Mouse (Mus musculus): Measurements from ENCODE around the gene Emid1. TPM values are rescaled to one million over a fixed set of nuclear protein-coding genes. Genes with fewer than 3 reads are reported as not detected.
"Not testable (repeated sequence)": the region's sequence is repeated elsewhere in the genome, so short reads cannot be mapped to it uniquely, and the experiment has no call there.

Gene Emid1
- polyA plus RNA-seq, 2 experiments from 2014 or later = 0.22 TPM; not detected in 1

DNA sequence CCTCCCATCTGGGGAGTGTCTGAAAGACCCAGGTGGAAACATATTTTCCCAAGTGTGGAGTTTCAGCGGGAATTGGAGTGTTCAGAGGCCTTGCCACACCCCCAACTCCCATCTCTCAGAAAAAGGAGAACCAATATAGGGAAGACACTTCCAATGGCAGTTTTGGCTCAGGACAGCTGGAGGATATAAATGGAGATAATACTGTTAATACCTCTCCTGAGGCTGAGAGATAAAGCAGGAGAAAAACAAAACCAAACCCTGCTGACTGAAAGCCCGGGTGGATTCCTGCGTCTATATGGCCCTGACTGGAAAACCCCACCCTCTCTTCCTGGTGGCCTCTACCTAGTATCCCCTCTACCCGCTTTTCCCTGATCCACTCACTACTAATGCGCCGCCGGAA is 49.7 kb downstream of the Emid1 start:
- ATAC-seq = no peak

DNA sequence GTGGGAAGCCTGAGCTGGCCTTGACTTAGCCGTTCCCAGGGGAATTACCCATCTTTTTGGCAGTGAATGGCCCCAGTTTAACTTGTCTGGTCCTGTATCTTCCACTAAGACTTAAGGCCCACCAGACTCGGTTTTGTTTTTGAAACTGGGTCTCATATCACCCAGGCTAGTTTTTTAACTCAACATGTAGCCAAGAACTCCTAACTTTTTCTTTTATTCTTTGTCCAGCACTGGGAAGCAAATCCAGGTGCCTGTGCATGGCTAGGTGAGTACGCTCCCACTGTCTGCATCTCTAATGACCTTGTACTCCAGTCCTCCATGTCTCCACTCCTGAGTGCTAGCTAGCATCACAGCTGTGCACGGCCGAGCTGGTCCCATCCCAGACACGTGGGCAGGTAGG is 50.4 kb downstream of the Emid1 start:
- no peak for ATAC-seq

DNA sequence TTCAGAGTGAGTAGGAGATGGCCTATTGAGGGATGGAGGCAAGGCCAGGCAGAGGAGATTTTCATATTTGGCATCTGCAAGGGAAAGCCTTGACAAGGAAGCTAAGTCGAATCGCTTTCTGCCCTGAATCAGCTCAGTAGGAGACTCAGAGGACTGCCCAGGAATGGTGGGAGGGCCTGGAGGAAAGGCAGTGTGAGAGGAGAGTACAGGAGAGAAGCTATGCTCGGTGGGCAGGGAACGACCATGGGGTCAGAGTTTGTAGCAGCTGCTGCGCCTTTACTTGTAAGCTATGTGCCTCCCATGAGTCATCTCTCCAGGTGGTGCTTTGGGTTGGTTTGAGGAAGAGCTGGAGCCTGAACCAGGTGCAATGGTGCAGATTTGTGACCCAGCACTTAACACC is 51.3 kb downstream of the Emid1 start:
- ATAC-seq = no peak

DNA sequence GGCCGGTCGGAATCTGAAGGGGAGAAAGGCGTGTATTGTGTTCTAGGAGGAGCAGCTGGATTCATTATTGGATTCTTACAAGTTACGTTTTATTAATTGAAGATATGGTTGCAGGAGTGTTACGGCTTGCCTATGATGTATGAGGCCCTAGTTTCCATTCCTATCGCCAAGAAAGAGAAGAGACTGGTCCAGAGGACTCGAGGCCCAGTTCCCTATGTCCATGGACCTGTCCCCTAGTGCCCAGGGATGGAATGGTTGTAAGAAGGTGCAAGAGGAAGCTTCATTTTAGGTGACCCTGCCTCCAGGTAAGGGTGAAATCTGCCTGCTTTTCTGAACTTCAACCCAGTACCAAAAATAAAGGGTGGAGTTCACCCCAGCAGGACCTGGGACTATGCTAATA is 51.8 kb downstream of the Emid1 start:
- no peak for ATAC-seq

DNA sequence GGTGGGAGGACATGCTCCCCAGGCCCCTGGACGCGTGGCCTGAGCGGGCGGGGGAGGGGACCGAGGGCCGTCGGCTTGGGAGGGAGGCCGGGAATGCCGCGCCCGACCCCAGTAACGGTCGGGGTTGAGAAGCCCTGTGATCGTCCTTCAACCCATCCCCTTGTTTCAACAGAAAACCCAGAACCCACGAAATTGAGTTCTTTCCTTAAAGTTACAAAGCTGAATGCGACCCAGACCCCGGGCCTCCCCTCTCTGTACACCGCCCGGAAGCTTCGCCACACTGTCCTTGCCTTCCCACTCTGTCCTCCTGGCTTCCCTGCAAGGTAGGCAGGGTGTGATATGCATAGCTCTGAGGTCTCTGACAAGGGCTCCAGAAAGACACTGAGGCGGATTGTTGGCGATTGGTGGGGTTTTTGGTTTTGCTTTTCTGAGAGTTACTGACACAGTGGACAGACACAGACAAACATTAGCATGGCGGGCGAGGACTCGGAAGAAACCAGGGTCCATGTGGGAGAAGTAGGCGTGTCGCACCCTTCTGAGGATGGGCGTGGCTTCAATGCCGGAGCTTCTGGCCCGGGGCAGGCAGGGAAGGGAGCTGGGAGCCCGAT is 52.4 kb downstream of the Emid1 start:
- peak; percentile 37 for ATAC-seq

DNA sequence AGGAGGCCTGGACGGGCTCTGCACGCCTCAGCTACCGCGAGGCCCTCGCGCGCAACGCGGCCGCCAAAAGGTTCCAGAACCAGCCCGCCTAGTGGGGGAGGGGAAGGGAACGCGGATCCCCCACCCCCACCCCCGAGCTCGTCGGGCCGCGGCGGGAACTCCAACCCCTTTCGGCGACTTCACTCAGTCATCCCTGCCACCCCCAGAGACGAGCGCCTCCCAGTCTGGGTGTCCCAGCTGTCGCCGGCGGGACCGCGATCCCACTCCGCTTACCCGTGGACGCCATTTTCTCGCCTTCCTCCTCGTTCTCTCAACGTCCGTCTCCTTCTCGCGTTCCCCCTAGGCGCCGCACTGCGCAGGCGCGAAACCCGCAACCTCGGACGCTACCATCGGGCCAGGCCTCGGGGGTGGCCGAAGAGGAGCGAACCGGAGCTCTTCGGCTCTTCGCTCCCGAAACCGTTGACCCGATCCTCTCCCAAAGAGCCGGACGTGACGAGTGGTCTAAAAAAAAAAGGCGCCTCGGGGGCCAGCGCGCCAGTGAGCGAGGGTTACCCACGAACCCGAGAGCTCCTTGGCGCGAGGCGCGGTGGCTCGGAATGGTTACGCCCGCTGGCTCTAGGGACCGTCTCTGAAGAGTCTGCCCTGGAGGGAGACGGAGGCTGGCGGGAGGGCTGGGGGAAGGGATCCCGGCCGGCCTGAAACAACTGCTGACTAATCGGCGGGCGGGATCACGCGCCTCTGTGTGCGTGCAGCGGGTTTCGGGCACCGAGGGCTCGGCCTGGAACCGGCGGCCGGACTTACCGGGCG is 53.1 kb downstream of the Emid1 start, which contains the start of the genes Rhbdd3 and Ewsr1:
Rhbdd3 (plus strand) TSS at position 191 of the 807 bp plus-strand sequence.
Ewsr1 (minus strand) TSS at position 531 of the 807 bp plus-strand sequence.
- ATAC-seq = peak; percentile 84

DNA sequence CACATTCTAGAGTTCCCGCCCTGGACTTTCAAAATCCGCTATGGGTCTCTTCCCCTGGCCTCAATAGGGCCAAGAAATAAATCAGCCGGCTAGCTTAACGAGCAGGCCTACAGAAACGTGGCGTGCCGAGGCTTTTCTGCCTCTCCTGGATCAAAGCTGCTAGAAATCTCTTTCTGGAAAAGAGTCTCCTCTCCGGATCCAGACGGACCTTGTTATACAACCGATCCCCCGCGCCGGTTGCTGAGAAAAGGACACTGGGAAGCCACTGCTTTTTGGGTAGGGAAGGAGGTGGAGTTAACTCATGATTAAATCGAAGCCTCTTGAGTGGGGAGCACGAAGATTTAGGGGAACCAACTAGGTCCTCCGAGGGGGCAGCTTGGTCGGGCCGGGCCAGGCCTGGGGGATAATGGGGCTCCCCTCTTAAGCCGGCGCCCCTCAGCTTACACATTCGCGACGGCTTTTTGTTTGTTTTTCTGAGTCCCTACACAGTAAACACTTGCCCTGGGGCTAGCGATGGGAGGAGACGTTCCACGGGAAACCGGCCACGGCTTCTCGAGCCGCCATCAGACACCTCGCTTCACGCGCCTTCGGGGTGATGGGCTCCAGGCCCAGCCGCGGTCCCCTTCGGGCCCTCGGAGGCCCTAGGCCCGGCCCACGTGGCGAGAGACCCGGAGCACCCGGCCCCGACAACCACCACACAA is 53.9 kb downstream of the Emid1 start:
- no peak for ATAC-seq

DNA sequence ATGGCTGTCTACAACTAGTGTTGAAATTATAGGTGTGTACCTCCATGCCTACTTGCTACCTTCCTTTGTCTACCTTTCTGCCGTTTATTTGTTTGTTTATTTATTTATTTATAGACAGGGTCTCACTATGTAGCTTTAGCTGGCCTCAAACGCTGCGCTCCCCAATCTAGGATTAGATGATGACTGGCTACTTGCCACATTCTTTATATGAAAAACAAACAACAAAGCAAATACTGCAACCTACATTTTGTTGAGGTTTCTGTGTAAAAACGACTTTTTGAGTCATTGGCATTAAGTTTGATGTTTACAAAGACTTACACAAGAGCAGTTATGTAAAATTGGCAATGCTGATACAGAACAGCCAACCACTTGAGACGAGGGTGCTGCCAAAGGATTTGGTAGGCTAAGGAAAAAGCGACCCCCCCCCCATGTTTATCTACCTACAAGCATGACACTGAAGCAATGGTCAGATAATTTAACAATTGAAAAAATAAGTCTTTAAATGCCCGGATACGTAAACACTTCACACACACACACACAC is 55.5 kb downstream of the Emid1 start:
- ATAC-seq = no peak

DNA sequence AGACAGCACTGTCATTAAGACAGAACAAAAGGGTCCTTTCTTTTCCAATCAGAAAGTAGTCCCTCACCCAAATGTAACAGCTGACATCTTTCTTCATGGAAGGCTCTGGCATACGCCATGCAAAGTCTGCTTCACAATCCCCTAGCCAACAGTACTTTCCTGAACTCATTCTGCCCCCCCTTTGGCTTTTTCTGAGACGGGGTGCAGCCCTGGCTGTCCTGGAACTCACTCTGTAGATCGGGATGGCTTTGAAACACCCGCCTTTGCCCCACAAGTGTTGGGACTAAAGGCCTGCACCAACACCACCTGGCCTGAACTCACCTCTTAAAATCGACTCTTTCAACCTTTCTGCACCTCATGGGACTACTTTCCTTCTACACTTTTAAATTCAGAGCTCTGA is 56.2 kb downstream of the Emid1 start:
- no peak for ATAC-seq

DNA sequence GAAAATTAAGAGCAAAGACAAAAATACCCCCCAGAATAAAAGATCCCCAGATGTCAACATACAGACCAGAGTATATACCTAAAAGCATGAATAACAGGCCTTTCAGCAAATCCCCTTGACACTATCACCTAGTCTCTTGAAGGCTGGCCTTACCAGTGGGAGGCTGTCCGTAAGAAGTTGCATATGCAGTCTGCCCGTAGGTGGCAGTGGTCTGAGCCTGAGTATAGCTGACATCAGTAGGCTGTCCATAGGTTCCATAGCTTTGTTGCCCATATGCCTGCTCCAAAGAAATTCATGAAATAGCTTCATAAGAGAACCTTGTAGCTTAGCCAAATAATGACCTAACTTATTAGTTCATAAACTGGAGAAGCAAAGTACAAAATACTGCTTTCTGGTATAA is 60.4 kb downstream of the Emid1 start:
- ATAC-seq = no peak

DNA sequence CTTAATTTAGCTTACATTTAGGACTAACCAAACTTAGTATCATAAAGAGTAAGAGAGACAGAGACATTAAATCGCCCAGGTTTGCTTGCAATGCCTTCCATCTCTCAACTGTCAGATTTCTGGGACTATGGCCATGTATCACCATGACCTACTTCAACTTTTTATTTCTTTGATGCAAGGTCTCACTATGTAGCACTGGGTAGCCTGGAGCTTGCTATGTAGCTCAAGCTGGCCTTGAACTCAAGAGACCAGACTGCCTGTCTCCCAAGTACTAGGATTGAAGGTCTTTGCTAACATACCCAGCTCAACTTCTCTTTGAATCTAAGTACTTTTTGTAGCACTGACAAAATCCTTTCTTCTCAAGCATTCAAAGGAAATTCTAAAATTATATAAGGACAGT is 62.9 kb downstream of the Emid1 start:
- no peak for ATAC-seq

DNA sequence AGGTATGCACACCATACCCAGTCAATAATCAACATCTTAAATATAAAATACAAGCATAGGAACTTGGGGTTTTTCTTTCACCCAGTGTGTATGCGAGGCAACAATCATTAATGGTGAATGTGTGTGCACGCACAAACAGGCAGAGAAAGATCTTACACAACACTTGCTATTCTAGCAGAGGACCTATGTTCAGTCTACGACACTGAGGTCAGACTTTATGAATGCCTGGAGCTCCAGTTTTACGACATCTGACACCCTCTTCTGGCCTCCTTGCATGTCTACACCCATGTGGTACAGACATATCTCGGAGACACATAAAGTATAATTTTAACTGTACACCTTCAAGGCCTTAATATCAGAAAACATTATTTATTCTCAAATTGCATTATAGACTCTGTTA is 75.2 kb downstream of the Emid1 start:
- not testable (repeated sequence) for ATAC-seq

DNA sequence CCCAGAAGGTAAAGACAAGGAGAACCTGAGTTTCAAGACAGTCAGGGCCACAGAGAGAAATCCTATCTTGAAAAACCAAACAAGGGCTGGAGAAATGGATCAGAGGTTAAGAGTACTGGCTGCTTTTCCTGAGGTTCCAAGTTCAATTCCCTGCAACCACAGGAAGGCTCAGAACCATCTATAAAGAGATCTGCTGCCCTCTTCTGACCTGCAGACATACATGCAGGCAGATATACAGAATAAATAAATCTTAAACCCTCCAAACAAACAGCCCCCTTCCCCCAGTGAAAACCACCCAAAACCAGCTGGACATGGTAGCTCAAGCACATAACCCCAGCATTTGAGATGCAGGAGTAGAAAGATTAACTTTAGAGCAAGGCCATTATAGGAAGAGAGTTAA is 76.3 kb downstream of the Emid1 start:
- no peak for ATAC-seq

DNA sequence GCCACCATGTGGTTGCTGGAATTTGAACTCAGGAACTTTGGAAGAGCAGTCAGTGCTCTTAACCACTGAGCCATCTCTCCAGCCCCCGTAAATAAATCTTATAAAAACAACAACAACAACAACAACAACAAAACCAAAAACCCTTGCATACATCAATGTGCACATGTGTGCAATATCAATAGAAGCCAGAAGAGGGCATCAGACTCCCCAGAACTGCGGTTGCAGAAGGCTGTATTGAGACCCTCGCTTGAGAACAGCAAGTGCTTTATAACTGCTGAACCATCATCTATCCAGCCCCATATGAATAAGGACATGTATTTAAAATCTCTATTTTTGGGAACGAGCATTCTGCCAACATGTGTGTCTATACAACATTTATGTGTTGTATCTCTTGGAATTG is 77.2 kb downstream of the Emid1 start:
- no peak for ATAC-seq

DNA sequence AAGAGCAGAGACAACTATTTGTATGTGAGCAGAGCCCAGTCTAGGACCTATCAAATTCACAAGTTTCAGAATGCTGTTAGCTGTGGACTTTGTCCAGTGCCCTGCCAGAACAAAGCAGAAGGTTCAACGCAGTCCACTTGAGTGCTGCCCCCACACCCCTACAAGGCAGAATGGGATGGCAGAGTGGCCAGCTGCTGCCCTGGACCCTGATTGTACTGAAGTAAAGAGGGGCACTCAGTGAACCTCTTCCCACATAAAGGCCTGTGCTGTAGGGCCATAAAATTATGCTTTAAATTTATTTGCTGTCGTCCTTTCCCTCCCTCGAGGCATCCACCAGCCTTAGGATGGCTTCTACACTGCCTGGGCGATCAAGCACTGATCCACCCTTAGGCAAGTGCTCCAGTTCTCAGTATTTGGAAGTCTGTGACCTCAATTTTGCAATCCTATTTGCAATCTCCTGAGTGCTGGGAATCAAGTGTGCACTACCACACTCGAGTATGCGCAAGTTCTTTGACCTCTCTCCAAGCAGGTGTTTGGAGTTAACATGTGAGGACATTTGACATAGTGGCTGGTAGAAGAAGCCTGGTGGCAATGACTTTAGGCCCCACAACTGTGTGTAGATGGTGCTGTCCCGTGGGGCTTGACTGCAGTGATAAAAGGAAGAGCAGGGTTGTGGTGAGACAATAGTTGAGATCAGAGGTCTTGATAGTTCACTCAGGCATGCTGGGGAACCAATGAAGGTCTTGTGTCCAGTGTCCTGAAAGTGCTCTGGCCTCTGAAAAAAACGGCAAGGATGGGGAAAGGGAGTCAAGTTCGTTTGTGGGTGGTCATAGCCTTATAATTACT is 83.7 kb downstream of the Emid1 start:
- no peak for ATAC-seq

DNA sequence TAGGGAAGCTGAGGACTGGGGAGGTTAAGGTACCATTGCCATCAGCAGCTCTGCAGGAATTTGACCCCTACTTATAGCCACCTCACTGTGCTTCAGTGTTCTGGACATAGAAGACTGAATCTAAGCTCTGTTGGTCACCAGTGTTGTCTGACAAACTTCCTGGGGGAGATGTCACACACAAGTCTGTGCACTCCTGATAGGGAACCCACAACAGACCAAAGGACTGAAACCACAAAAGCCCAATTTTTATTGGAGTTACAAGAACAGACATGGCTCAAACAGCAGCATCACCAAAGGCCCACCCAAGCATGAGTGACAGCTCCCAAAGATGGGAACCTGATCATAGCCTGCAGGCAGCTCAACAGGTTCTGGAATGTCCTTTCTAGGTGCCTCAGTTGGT is 85.0 kb downstream of the Emid1 start:
- ATAC-seq = no peak

DNA sequence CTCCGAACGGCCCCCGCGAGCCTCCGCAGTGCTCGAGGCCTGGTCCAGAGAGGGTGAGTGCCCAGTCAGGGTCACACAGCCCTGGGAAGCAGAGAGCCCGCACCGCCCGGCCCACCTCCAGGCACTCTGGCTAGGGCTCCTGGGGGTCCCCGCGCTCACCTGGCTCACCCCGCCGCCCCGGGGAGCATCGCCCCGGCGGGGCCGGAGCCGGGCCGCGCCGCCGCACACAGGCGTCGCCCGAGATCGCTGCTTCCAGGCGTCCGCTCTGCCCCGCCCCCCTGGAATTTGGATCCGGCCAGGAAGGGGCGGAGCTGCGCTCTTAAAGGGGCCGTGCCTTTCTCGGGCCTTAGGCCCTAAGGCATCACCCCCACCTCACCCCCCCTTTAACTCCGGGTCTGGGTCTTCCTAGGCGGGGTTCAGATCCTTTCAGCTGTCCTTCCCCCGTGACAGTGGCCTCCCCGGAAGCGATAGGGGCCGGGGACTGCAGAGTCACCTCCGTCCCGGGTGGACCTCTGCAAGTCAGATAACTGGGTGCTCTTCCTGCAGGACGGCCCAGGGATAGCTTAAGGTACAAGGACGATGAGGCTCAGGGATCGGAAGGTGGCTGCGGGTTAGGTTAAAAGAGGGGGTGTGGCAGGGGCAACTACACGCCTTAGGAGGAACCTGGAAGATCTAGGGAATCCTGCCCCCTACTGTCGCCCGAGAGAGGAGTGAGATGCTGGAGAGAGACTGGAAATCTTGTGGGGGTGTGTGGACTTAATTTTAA is 86.8 kb downstream of the Emid1 start, which contains the start of gene Gas2l1:
Gas2l1 (minus strand) TSS at position 272 of the 766 bp plus-strand sequence.
- peak; percentile 38 for ATAC-seq

DNA sequence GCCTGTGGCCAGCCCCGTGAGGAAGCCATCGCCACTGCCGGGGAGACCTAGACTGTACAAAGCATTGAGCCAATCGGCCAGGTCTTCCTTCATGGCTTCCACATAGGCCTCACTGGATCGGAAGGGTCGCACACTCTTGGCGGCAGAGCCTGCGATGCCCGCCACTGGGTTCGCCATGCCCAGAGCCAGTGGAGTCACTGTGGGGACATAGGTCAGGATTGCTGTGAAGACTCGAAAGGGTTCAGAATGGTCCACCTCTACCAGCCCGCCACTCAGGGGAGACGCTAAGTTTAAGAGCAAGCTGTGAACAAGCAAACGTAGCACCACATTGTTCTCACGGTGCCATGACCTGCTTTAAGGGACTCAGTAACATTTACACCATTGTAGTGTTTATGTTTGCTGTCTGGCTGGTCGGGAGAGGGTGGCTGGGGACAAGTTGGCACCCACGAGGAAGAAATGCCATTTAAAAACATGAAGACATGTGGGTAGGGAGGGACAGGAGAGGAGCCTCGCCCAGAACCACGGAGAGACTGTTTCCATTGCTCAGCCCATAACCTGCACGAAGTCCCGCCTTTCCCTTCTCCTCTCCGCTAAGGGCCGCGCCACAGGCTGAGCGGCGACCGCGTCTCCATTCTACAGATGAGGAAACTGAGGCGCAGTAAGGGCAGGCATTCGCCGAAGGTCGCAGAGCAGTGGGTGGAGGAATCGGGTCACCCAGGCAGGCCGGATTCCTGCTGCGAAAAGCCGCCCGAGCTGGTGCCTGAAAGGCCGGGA is 87.6 kb downstream of the Emid1 start:
- no peak for ATAC-seq

DNA sequence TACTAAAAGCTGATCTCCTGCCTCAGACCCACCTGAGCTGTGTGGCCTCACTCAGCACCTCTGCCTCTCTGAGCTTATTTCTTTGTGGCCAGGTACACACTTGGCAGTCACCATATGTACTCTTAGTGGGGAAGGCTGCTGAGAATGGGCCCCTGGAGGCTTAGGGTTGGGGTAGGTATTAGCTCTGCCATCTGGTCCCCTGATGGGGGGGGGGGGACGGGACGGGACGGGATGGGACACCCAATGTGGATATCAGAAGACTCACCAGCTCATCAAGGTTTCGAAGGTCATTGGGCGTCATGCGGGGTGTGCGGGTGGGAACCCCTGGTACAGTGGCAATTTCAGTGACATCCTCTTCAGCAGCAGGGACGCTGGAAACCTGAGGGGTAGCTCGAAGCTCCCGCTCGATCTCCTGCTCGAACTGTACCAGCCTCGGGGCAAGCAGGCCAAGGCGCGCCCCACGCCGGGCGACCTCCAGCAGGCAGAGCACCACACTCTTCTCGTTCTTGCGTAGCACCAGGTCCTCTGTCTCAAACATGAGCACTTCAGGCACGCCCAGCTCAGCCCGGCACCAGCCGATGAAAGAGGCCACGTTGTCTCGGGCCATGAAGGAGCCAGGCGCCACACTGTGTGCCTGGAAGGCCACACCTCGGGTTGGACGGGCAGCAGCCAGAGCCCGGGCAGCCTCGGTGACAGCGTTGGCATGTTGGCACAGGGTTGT is 88.3 kb downstream of the Emid1 start:
- ATAC-seq = no peak
